Mouse (Mus musculus) kidney, embryonic 14.5 days (tissue): Measurements from ENCODE around the gene Nde1. TPM values are rescaled to one million over a fixed set of nuclear protein-coding genes. Genes with fewer than 3 reads are reported as not detected.
"Not testable (repeated sequence)": the region's sequence is repeated elsewhere in the genome, so short reads cannot be mapped to it uniquely, and the experiment has no call there.

Source experiments
- ATAC-seq: fragments of 200-750 bp; cut with Nextera tagmentation; 2 replicates; pipeline ENCODE4 v1.8.0; 2017; ENCODE audit warnings: moderate number of reproducible peaks, mild to moderate bottlenecking, moderate TSS enrichment, moderate library complexity; ENCODE audit not compliant: low FRiP score, low TSS enrichment
- H3K27ac ChIP-seq: fragments of 300-500 bp; sonication (generic); 2 replicates; pipeline ENCODE4 v1.5.1; 2014; ENCODE audit warnings: low read depth, mild to moderate bottlenecking, low read length, moderate library complexity, mixed read lengths
- H3K27me3 ChIP-seq: fragments of 300-500 bp; sonication (generic); 2 replicates; pipeline ENCODE4 v1.6.1; 2014; ENCODE audit warnings: mild to moderate bottlenecking, low read length; ENCODE audit not compliant: control insufficient read depth, insufficient read depth
- H3K36me3 ChIP-seq: fragments of 300-500 bp; sonication (generic); 2 replicates; pipeline ENCODE4 v1.6.1; 2014; ENCODE audit warnings: low read length, mixed read lengths; ENCODE audit not compliant: control insufficient read depth, insufficient read depth
- H3K4me1 ChIP-seq: fragments of 300-500 bp; sonication (generic); 2 replicates; pipeline ENCODE4 v1.6.1; 2014; ENCODE audit warnings: low read length, mixed read lengths; ENCODE audit not compliant: control insufficient read depth, insufficient read depth
- H3K4me2 ChIP-seq: fragments of 300-500 bp; sonication (generic); replicated peaks from 2 replicates; pipeline ENCODE4 v1.6.1; 2014; ENCODE audit warnings: low read depth, mild to moderate bottlenecking, low read length
- H3K4me3 ChIP-seq: fragments of 300-500 bp; sonication (generic); 2 replicates; pipeline ENCODE4 v1.5.1; 2014; ENCODE audit warnings: mild to moderate bottlenecking, low read length
- H3K9ac ChIP-seq: fragments of 300-500 bp; sonication (generic); 2 replicates; pipeline ENCODE4 v1.6.1; 2014; ENCODE audit warnings: low read depth, mild to moderate bottlenecking, low read length, moderate library complexity
- H3K9me3 ChIP-seq: fragments of 300-500 bp; sonication (generic); 2 replicates; pipeline ENCODE4 v1.6.1; 2016; ENCODE audit warnings: low read length; ENCODE audit not compliant: control insufficient read depth
- WGBS: fragments of 180-500 bp; shearing (Covaris S2); extraction: QIAGEN DNeasy Blood & Tissue Kit; methylation state at CpG from one replicate; pipeline ENCODE4 v1.1.7; 2014; 5-methylcytosine and 5-hydroxymethylcytosine counted together
- polyA plus RNA-seq: library from polyadenylated mRNA; unstranded; fragments of >200 nt; fragmentation: Nextera tagmentation; extraction: Ambion mirVana; gene quantifications from 2 replicates; pipeline ENCODE4 v1.2.1, GENCODE M21; 2014

The Nde1 gene
- polyA plus RNA-seq, 1 experiment from 2014 or later = 147 TPM

DNA sequence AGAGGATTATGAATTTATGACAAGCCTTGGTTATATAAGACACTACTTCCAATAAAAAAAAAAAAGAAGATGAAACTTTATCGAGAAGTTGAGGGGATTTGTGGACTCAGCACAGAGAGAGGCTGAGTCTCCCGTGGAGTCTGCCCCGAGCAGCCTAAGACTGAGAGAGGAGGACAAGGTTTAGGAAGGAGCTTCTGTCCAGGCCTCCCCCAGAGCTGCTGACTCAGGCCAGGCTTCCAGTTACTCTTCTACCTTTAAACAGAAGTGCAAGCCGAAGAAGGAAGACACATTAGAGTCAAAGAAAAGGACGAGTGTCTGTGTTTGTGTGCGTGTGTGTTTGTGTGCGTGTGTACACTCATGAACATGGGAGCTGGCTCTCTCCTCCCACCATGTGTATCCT is 32.3 kb upstream of the Nde1 start:
- no peak for ATAC-seq
- Histone ChIP-seq H3K9ac (no peak overlapping the region), H3K4me2 (no peak overlapping the region), H3K9me3 (no peaks in the 10 kb centered on the region), H3K4me3 (no peak overlapping the region), H3K4me1 (no peaks in the 10 kb centered on the region), H3K36me3 (peaks cover 91% of the 10 kb centered on the region), H3K27me3 (no peaks in the 10 kb centered on the region), H3K27ac (no peak overlapping the region)
- WGBS = 96% methylated on average over 7 of the region's 7 CpGs

DNA sequence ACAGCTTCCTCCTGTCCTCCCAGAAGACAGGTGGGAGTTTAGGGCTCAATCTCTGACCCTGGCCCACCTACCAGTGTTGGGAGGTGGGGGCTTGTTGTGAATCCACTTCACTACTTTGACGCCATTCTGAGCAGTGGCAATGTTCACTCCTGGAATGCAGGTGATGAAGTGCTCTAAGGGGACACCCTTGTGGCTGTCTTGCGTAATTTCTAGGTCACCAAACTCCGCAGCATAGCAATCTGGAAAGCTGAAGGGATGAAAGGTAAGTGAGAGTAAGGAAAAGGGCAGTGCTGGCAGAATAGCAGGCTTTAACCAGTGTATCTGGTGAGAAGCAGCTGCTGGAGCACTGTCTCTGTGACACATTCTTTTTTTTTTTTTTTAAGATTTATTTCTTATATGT is 31.7 kb upstream of the Nde1 start:
- Histone ChIP-seq H3K27me3 (no peaks in the 10 kb centered on the region), H3K4me2 (no peak overlapping the region), H3K9ac (no peak overlapping the region), H3K4me3 (no peak overlapping the region), H3K4me1 (no peaks in the 10 kb centered on the region), H3K36me3 (peaks cover 91% of the 10 kb centered on the region), H3K9me3 (no peaks in the 10 kb centered on the region), H3K27ac (no peak overlapping the region)
- WGBS = 77% methylated on average over 3 of the region's 3 CpGs
- ATAC-seq = no peak

DNA sequence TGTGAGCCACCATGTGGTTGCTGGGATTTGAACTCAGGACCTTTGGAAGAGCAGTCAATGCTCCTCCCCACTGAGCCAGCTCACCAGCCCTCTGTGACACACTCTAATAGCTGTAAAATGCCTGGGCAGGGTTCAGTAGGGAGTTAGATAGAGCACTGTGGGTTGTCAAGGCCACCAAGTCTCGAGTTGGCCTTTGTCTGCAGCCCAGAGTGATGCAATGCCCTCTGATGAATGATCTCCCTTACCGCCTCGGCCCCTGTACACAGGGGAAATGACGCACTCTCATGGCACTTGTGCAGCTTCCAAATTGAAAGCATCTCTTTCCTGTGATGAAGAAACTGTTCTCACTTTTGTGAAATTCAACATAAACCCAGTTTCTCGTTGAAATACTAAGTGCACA is 31.2 kb upstream of the Nde1 start:
- WGBS = 87% methylated on average over 5 of the region's 5 CpGs
- no peak for ATAC-seq
- Histone ChIP-seq H3K27me3 (no peaks in the 10 kb centered on the region), H3K36me3 (peaks cover 92% of the 10 kb centered on the region), H3K27ac (no peak overlapping the region), H3K4me1 (no peaks in the 10 kb centered on the region), H3K9ac (no peak overlapping the region), H3K4me3 (no peak overlapping the region), H3K9me3 (no peaks in the 10 kb centered on the region), H3K4me2 (no peak overlapping the region)

DNA sequence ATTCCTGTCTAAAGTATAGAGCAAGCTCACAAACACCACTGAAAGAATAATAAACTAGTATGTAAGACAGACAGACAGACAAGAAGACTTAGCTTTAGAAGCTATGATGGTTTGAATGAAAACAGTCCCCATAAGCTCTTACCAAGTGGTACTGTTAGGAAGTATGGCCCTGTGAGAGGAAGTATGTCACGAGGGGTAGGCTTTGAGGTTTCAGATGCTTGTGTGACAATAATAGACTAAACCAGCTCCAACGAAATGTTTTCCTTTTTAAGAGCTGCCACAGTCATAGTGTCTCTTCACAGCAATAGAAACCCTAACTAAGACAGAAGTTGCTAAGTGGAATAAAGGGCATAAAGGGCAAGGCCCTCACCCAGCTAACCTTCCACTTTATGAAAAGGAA is 28.1 kb upstream of the Nde1 start:
- no peaks in the 10 kb centered on the region for H3K9me3 ChIP-seq
- no peaks in the 10 kb centered on the region for H3K4me1 ChIP-seq
- no peak overlapping the region for H3K4me2 ChIP-seq
- no peak overlapping the region for H3K27ac ChIP-seq
- WGBS = 92% methylated on average over 2 of the region's 2 CpGs
- H3K36me3 ChIP-seq = peaks cover 86% of the 10 kb centered on the region
- no peak for ATAC-seq
- no peaks in the 10 kb centered on the region for H3K27me3 ChIP-seq
- H3K9ac ChIP-seq = no peak overlapping the region
- H3K4me3 ChIP-seq = no peak overlapping the region

DNA sequence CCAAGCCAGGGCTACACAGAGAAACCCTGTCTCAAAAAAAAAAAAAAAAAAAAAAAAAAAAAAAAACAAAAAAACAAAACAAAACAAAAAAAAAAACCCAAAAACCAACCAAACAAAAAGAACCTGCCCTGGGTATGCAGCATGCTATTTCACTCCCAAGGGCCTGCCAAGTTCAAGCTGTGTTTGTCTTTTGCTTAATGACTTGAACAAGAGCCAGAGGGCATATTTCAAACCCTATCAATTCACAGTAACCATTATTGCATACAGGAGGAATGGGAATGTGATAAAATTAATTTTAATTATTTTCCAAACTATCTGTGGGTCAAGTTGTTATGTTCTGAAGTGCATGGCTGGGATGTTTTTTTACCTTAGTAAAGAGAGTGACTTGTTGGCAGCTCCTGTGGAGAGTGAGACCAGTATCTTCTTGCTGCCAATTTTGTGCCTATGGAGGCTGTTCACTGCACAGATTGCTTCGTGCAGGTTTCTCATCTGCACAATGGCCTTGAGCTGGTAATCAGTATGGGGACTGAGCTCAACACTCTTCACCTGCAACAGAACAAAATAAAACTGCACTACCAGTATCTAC is 25.0 kb upstream of the Nde1 start:
- no peaks in the 10 kb centered on the region for H3K27me3 ChIP-seq
- H3K9me3 ChIP-seq = no peaks in the 10 kb centered on the region
- no peaks in the 10 kb centered on the region for H3K4me1 ChIP-seq
- whole genome bisulfite sequencing = 78% methylated on average over 1 of the region's 1 CpGs
- H3K4me3 ChIP-seq = no peak overlapping the region
- peaks cover 88% of the 10 kb centered on the region for H3K36me3 ChIP-seq
- no peak for ATAC-seq
- no peak overlapping the region for H3K27ac ChIP-seq
- H3K9ac ChIP-seq = no peak overlapping the region
- no peak overlapping the region for H3K4me2 ChIP-seq

DNA sequence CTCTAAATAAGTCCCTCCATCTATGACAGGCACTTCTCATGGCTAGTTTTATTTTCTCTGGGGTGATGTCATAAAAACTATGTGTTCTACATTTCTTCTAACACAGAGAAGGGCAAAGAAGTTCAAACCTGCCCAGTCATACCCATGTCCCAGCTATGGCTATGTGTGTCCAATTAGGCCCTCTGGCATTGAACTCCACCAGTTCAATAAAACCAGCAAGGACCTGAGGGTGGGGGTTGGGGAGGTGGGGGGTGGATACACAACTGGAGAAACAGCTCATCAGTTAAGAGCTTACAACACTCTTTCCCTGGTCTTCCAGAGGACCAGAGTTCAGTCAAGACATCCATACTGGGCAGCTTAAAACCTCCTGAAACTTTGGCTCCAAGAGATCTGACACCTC is 24.0 kb upstream of the Nde1 start:
- ATAC-seq = no peak
- Histone ChIP-seq H3K27ac (no peak overlapping the region), H3K4me2 (no peak overlapping the region), H3K9me3 (no peaks in the 10 kb centered on the region), H3K9ac (no peak overlapping the region), H3K4me1 (no peaks in the 10 kb centered on the region), H3K4me3 (no peak overlapping the region), H3K36me3 (peaks cover 88% of the 10 kb centered on the region), H3K27me3 (no peaks in the 10 kb centered on the region)

DNA sequence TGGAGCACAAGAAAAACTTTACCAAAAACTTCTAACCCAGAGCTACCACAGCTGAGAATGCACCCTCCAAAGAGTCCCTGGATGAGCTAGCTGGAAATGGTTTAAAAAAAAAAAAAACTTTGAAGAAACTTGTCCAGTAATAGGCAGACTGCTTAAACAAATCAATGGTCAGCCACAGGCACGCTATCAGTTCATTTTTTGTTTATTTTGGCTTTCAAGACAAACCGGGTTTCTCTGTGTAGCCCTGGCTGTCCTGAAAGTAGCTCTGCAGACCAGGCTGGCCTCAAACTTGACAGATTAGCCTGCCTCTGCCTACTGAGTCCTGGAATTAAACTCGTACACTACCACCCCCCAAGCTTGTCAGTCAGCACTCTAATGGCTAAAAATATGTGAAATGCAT is 19.8 kb upstream of the Nde1 start:
- H3K36me3 ChIP-seq = peaks cover 87% of the 10 kb centered on the region
- H3K27me3 ChIP-seq = no peaks in the 10 kb centered on the region
- H3K9me3 ChIP-seq = no peaks in the 10 kb centered on the region
- no peak overlapping the region for H3K4me2 ChIP-seq
- no peak overlapping the region for H3K27ac ChIP-seq
- no peak for ATAC-seq
- WGBS = 80% methylated on average over 3 of the region's 3 CpGs
- H3K9ac ChIP-seq = no peak overlapping the region
- no peak overlapping the region for H3K4me3 ChIP-seq
- no peaks in the 10 kb centered on the region for H3K4me1 ChIP-seq

DNA sequence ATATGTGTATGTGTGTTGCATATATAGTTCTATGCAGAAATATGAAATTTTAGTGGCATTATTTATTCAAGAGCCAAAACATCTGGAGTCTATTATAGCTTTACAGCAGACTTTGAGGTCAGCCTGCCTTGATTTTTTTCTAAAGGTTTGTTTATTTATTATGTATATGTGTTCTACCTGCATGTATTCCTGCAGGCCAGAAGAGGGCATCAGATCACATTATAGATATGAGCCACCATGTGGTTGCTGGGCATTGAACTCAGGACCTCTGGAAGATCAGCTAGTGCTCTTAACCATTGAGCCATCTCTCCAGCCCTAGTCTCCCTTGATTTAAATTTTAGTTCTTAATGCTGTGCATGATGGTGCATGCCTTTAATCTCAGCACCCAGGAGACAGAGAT is 15.4 kb upstream of the Nde1 start:
- ATAC-seq = no peak
- no peak overlapping the region for H3K27ac ChIP-seq
- H3K27me3 ChIP-seq = no peaks in the 10 kb centered on the region
- peaks cover 78% of the 10 kb centered on the region for H3K36me3 ChIP-seq
- no peak overlapping the region for H3K4me3 ChIP-seq
- H3K4me1 ChIP-seq = no peaks in the 10 kb centered on the region
- H3K9me3 ChIP-seq = no peaks in the 10 kb centered on the region
- no peak overlapping the region for H3K9ac ChIP-seq
- no peak overlapping the region for H3K4me2 ChIP-seq

DNA sequence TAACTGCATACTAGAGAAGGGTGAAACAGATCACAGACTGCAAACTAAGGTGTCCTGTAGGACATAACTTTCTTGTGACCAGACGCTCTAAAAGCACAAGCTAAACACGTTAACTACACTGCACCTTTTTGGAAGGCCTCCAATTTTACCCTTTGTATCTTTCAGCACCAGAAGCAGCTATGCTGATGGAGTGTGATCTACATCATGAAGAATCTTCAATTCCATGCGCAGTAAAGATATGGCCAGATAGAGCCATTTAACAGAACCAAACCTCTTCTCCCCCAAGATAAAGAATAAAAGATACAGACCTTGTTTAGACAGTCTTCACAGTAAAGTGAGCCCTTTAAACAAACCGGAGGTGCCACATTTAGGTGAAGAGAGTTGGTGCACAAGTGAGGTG is 11.4 kb upstream of the Nde1 start:
- 95% methylated on average over 4 of the region's 4 CpGs for WGBS
- no peak overlapping the region for H3K9ac ChIP-seq
- H3K27ac ChIP-seq = no peak overlapping the region
- no peaks in the 10 kb centered on the region for H3K4me1 ChIP-seq
- H3K4me2 ChIP-seq = no peak overlapping the region
- H3K9me3 ChIP-seq = no peaks in the 10 kb centered on the region
- H3K36me3 ChIP-seq = peaks cover 47% of the 10 kb centered on the region
- ATAC-seq = no peak
- no peaks in the 10 kb centered on the region for H3K27me3 ChIP-seq
- H3K4me3 ChIP-seq = no peak overlapping the region

DNA sequence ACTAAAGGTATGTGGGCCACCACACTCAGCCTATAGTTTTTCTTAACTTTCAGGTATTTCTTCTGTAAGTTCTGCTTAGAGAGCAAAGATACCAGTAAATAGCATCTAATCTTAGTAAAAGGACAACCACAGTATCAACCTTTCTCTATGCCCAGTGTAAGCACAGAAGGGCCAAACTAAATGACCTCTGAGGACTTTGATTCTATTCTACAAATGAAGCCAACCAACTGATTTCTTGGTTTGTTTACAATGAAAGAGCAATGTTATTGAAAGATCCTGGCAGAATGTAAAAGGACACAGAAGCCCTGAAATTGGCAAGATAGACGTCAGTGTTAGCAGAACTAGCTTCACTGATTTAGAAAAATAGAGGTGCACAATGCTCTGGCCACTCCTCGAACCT is 7.4 kb upstream of the Nde1 start:
- not testable (repeated sequence) for H3K9me3 ChIP-seq, H3K27me3 ChIP-seq, H3K4me2 ChIP-seq, H3K4me1 ChIP-seq, H3K27ac ChIP-seq, ATAC-seq, H3K9ac ChIP-seq, H3K4me3 ChIP-seq
- WGBS = 77% methylated on average over 1 of the region's 2 CpGs
- peaks cover 26% of the 10 kb centered on the region for H3K36me3 ChIP-seq
